Mouse (Mus musculus) CH12.LX (cell line): ENCODE results near the gene Plekhg6. TPM values are rescaled to one million over a fixed set of nuclear protein-coding genes. Genes with fewer than 3 reads are reported as not detected.

ENCODE experiments used
- DNase-seq: peaks from one replicate; pipeline ENCODE4 v3.0.0-alpha.2; 2013; ENCODE audit errors: extremely low read depth
- H3K27ac ChIP-seq: 2 replicates; pipeline ENCODE4 v1.5.1; 2012; ENCODE audit warnings: low read depth, mild to moderate bottlenecking, control low read depth, moderate library complexity; ENCODE audit not compliant: insufficient read depth
- H3K27me3 ChIP-seq: replicated peaks from 2 replicates; pipeline ENCODE3; 2012; ENCODE audit warnings: inconsistent platforms
- H3K36me3 ChIP-seq, 2 experiments: replicated peaks in 1 of 2; 2 replicates each; pipeline versions ENCODE3 to v1.6.1; 2012; ENCODE audit warnings: inconsistent platforms in 1 of 2, low read length in 1 of 2, mild to moderate bottlenecking in 1 of 2, mixed read lengths in 1 of 2, moderate library complexity in 1 of 2; ENCODE audit not compliant: control insufficient read depth in 1 of 2, insufficient read depth in 1 of 2
- H3K4me1 ChIP-seq, 2 experiments: 2 replicates each; pipeline ENCODE4 v1.6.1; 2012; ENCODE audit warnings: inconsistent platforms in 1 of 2, moderate library complexity in 1 of 2; ENCODE audit not compliant: insufficient read depth in 2 of 2, control insufficient read depth in 1 of 2
- H3K4me2 ChIP-seq: 2 replicates; pipeline ENCODE4 v1.6.1; 2012; ENCODE audit warnings: low read depth, mild to moderate bottlenecking, control low read depth; ENCODE audit not compliant: poor library complexity, insufficient read depth, severe bottlenecking
- H3K4me3 ChIP-seq, 3 experiments: fragments of 150-350 bp in 1 of 3; sonication (generic) in 1 of 3; replicated peaks in 1 of 3; 2 replicates each; pipeline versions ENCODE3 to v1.5.1; 2011 to 2012; ENCODE audit warnings: low read depth in 2 of 3, low read length in 2 of 3, mild to moderate bottlenecking in 2 of 3, moderate library complexity in 2 of 3, control low read depth in 1 of 3, improper control_type of control experiment in 1 of 3, inconsistent platforms in 1 of 3, mixed read lengths in 1 of 3; ENCODE audit not compliant: poor library complexity in 1 of 3
- H3K79me2 ChIP-seq: replicated peaks from 2 replicates; pipeline ENCODE4 v1.6.1; 2012; ENCODE audit warnings: mild to moderate bottlenecking, moderate library complexity; ENCODE audit not compliant: control insufficient read depth, poor library complexity, insufficient read depth, severe bottlenecking; ENCODE audit errors: extremely low read depth
- H3K9ac ChIP-seq: 2 replicates; pipeline ENCODE4 v1.6.1; 2012; ENCODE audit warnings: low read depth, mild to moderate bottlenecking, control low read depth, moderate library complexity; ENCODE audit not compliant: insufficient read depth
- H3K9me3 ChIP-seq: replicated peaks from 2 replicates; pipeline ENCODE3; 2012; ENCODE audit warnings: low read length, inconsistent platforms, mixed read lengths
- CHD2 ChIP-seq: IDR thresholded peaks from 2 replicates; pipeline ENCODE4 v1.6.1; 2011; ENCODE audit warnings: low read length, improper control_type of control experiment
- ELF1 ChIP-seq: IDR thresholded peaks from 2 replicates; pipeline ENCODE4 v1.6.1; 2014; ENCODE audit warnings: low read depth, mild to moderate bottlenecking, inconsistent platforms, low read length, improper control_type of control experiment
- ETS1 ChIP-seq: conservative IDR thresholded peaks from 2 replicates; pipeline ENCODE4 v1.6.1; 2012; ENCODE audit warnings: low read depth, mild to moderate bottlenecking, inconsistent platforms, low read length, improper control_type of control experiment, moderate library complexity
- IRF4 ChIP-seq: IDR thresholded peaks from 2 replicates; pipeline ENCODE4 v1.6.1; 2014; ENCODE audit warnings: low read depth, mild to moderate bottlenecking, inconsistent platforms, low read length, improper control_type of control experiment
- KAT2A ChIP-seq: IDR thresholded peaks from 2 replicates; pipeline ENCODE4 v1.6.1; 2012; ENCODE audit warnings: low read length, improper control_type of control experiment, inconsistent platforms; ENCODE audit not compliant: insufficient replicate concordance
- MAFK ChIP-seq: IDR thresholded peaks from 2 replicates; pipeline ENCODE4 v1.6.1; 2011; ENCODE audit warnings: low read length, improper control_type of control experiment; ENCODE audit not compliant: insufficient replicate concordance
- MAX ChIP-seq: IDR thresholded peaks from 2 replicates; pipeline ENCODE4 v1.6.1; 2011; ENCODE audit warnings: low read length, improper control_type of control experiment
- NRF1 ChIP-seq: IDR thresholded peaks from 2 replicates; pipeline ENCODE4 v1.6.1; 2014; ENCODE audit warnings: low read depth, mild to moderate bottlenecking, inconsistent platforms, low read length, improper control_type of control experiment, moderate library complexity
- POLR2AphosphoS2 ChIP-seq: IDR thresholded peaks from 2 replicates; pipeline ENCODE4 v1.6.1; 2011; ENCODE audit warnings: low read depth, low read length, improper control_type of control experiment
- RAD21 ChIP-seq: IDR thresholded peaks from 2 replicates; pipeline ENCODE4 v1.6.1; 2011; ENCODE audit warnings: low read depth, mild to moderate bottlenecking, low read length, improper control_type of control experiment, moderate library complexity
- SIN3A ChIP-seq: IDR thresholded peaks from 2 replicates; pipeline ENCODE4 v1.6.1; 2012; ENCODE audit warnings: low read length, improper control_type of control experiment, inconsistent platforms
- SMC3 ChIP-seq: IDR thresholded peaks from 2 replicates; pipeline ENCODE4 v1.6.1; 2011; ENCODE audit warnings: low read depth, low read length, improper control_type of control experiment
- TBP ChIP-seq: conservative IDR thresholded peaks from 2 replicates; pipeline ENCODE4 v1.6.1; 2011; ENCODE audit warnings: low read depth, low read length, improper control_type of control experiment
- TCF12 ChIP-seq: IDR thresholded peaks from 2 replicates; pipeline ENCODE4 v1.6.1; 2014; ENCODE audit warnings: low read depth, mild to moderate bottlenecking, inconsistent platforms, low read length, improper control_type of control experiment
- USF2 ChIP-seq: conservative IDR thresholded peaks from 2 replicates; pipeline ENCODE4 v1.6.1; 2011; ENCODE audit warnings: low read depth, low read length, improper control_type of control experiment
- ZMIZ1 ChIP-seq: IDR thresholded peaks from 2 replicates; pipeline ENCODE4 v1.6.1; 2012; ENCODE audit warnings: low read depth, mild to moderate bottlenecking, inconsistent platforms, low read length, improper control_type of control experiment
- ZNF384 ChIP-seq: IDR thresholded peaks from 2 replicates; pipeline ENCODE4 v1.6.1; 2012; ENCODE audit warnings: low read depth, low read length, improper control_type of control experiment, inconsistent platforms
- dilution Hi-C: fragments of 300-500 bp; cut with MboI; formaldehyde crosslinking; loops from 2 replicates; pipeline ENCODE4 v1.14.3; 2020; ENCODE audit warnings: low sequenced_read_pairs; ENCODE audit not compliant: extremely low pct_unique_long_range_greater_than_20kb, extremely low pct_ligation_motif_present
- in situ Hi-C: fragments of 300-500 bp; cut with MboI; formaldehyde crosslinking; loops from 3 replicates; pipeline ENCODE4 v1.14.3; 2019; ENCODE audit warnings: low sequenced_read_pairs, low pct_ligation_motif_present, low pct_unique_long_range_greater_than_20kb, mixed read lengths
- polyA plus RNA-seq: library from polyadenylated mRNA; unstranded; fragments of >175 nt; gene quantifications from 2 replicates; pipeline ENCODE4 v1.2.1, GENCODE M21; 2012; ENCODE audit warnings: low read depth; ENCODE audit not compliant: insufficient read length
- total RNA-seq, 2 experiments: library from RNA; depleted of rRNA; stranded (reverse); fragments of 300-350 nt in 1 of 2; fragments of >200 nt in 1 of 2; gene quantifications; 2 replicates each; pipeline ENCODE4 v1.2.3; 2012 to 2014

The Plekhg6 gene
- total and polyA plus RNA-seq, 3 experiments, result not detected

- peaks cover 95% of the 10 kb centered on the region for H3K27me3 ChIP-seq
- no peaks in the 10 kb centered on the region for H3K36me3 ChIP-seq
- H3K27ac ChIP-seq, result no peak overlapping the region
- in situ Hi-C loops (no loop called here), dilution Hi-C loops (no loop called here)
- H3K9me3 ChIP-seq, result no peaks in the 10 kb centered on the region
- no peak overlapping the region for H3K4me2 ChIP-seq
- no peak for DNase-seq
- H3K9ac ChIP-seq, result no peak overlapping the region
- TF ChIP-seq NRF1 (no peak), KAT2A (no peak), ZMIZ1 (no peak), IRF4 (no peak)
- TF ChIP-seq, all 38 proteins: peak for 0
- Histone ChIP-seq H3K79me2 (no peaks in the 10 kb centered on the region), H3K4me3 (no peak overlapping the region), H3K4me1 (no peaks in the 10 kb centered on the region)
Observed at GRCm38 (mm10) chr6:125319919-125320296, 60.7 kb downstream of the Plekhg6 start.

- in situ Hi-C loops (no loop called here), dilution Hi-C loops (no loop called here)
- H3K79me2 ChIP-seq, result no peaks in the 10 kb centered on the region
- no peaks in the 10 kb centered on the region for H3K9me3 ChIP-seq
- no peaks in the 10 kb centered on the region for H3K36me3 ChIP-seq
- H3K4me3 ChIP-seq, result peak overlapping the region in 1 of 3 experiments; percentile 30
- no peak overlapping the region for H3K27ac ChIP-seq
- no peak overlapping the region for H3K9ac ChIP-seq
- TF ChIP-seq USF2, result no peak
- no peak for TF ChIP-seq SIN3A
- TF ChIP-seq MAX, result no peak
- no peak for TF ChIP-seq ELF1
- no peak for TF ChIP-seq MAFK
- no peak for TF ChIP-seq ETS1
- no peak for TF ChIP-seq CHD2
- no peak for TF ChIP-seq RAD21
- no peak for TF ChIP-seq SMC3
- no peak for TF ChIP-seq TBP
- TF ChIP-seq POLR2AphosphoS2, result no peak
- TF ChIP-seq TCF12, result no peak
- TF ChIP-seq ZNF384, result no peak
- no peak for DNase-seq
- H3K27me3 ChIP-seq, result peaks cover 94% of the 10 kb centered on the region
- H3K4me2 ChIP-seq, result no peak overlapping the region
- H3K4me1 ChIP-seq, result no peaks in the 10 kb centered on the region
Observed at GRCm38 (mm10) chr6:125318981-125319918, 61.3 kb downstream of the Plekhg6 start.
